Mouse (Mus musculus) urinary bladder, postnatal 25 days (tissue): Measurements from ENCODE around the gene Crim1.

ENCODE experiments used
- DNase-seq: peaks from one replicate; pipeline ENCODE4 v3.0.0; 2022; ENCODE audit warnings: low spot score

Gene Crim1

DNA sequence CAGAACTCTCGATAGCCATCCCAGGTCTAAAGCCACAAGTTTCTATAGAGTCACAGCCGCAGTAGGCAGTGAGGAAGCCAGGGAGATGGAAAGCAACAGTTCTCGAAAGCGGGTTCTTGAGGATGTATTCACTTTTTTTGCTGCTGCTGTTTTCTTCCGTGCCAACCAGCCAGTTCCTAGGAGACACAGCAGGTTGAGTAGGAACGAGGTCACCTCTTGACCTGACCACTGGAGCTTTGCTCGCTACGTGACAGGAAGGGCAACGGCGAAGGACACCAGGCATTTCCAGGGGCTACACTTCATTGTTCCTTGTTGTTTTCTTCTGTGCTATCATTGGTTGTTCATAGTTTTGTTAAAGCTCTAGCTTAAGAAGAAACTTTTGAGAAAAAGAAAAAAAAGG is 174.7 kb downstream of the Crim1 start:
- DNase-seq: no peak

DNA sequence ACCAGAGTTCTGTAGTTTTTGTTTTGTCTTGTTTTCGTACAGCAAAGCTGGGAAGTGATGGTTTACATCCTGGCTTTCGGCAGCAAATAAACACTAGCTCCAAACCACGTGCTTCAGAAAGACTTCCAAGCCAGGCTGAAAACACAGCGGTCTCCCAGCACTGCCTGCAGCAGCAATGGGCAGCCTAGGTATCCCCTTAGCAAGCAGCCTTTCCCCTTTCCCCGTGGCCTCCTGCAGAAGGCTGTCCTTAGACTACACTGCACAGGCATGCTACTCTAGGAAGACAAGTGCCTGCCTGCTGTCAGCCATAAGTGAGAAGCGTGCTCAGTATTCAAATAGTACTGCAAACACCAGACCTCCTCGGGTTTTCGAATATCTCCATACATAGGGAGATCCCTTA is 176.5 kb downstream of the Crim1 start:
- DNase-seq: no peak

DNA sequence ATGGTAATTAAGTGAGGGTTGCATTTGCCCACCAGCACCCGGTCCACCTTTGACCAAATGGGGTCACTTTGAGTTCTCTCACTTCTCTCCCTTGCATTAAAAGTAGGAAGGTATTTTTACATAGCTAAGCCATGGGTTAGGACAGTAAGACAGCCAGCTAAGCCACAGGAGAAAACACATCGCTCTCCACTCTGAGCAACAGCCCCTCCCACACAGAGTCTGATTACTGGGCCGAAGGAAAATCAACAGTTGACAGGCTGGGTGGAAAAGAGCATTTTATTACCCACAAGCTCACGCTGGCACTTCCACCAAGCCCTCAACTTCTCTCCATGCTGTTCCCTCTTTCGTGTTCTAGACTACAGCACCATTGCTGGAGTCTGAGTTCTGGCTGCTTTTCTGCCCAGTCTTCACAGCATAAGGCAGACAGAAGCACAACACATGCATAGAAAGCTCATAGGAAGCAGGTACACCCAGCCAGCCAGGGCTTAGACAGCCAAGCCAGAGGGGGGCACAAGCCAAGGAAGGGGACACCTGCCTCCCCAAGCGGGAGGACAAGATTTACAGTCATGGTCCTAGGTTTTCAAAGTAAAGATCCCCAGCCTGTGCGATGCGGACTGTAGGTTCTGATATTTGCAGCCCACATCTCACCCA is 179.2 kb downstream of the Crim1 start:
- no peak for DNase-seq

DNA sequence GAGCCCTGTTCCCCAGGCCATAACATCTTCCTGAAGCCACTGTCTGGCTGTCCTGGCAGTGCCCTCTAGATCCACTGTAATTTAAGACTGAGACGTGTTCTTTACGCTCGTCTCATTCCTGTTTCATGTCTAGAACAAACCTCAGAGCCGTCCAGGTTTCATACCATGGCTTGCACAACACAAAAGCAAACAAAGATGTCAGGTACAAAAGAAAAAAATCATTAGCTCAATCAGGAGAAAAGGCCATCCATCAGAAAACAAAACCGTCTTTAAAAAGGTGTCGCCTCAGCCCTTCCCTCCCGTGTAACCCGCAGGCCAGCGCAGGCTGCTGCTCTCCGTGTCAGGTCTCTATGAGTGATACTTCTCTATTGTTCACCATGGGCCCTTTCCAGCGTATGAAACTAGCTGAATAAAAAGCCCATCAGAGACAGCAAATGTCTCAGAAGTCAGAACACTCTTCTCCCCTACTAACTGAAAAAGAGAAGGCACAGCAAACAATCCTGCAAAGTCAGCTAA is 179.7 kb downstream of the Crim1 start:
- no peak for DNase-seq

DNA sequence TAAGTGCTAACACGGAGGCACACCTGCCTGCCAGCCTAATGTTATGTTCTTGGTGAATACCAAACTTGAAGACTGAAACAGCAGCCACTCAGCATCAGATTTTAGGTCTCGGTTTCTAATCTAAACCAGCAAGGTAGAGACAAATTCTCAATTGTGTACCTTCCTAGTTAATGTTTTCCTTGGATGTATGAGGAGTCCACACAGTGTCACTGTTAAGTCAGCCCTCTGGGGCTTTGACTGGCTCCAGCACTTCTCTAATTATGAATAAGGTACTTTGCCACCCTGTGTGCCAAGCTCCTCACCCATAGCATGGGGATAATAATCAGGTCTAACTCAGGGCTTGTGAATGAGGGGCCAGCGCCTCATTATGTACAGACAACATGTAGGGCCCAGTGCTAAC is 182.3 kb downstream of the Crim1 start:
- DNase-seq: no peak

DNA sequence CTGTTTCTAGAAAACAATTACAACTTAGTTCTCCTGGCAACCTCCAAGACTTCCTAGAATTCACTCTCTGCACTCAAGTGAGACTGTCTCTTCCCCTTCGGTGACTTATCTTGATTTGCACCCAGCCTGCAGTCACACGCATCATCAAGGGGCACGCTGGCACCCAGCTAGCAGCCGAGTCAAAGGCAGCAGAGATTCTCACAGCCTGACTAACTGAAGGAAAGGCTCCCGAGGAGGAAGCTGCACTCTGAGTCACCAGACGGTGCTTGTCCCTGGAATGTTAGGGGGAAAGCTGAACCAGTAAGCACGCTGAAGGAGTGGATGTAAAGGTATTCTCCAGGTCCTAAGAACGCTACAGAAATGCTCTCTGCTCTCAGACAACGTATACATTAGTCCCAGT is 187.6 kb downstream of the Crim1 start:
- DNase-seq: no peak

DNA sequence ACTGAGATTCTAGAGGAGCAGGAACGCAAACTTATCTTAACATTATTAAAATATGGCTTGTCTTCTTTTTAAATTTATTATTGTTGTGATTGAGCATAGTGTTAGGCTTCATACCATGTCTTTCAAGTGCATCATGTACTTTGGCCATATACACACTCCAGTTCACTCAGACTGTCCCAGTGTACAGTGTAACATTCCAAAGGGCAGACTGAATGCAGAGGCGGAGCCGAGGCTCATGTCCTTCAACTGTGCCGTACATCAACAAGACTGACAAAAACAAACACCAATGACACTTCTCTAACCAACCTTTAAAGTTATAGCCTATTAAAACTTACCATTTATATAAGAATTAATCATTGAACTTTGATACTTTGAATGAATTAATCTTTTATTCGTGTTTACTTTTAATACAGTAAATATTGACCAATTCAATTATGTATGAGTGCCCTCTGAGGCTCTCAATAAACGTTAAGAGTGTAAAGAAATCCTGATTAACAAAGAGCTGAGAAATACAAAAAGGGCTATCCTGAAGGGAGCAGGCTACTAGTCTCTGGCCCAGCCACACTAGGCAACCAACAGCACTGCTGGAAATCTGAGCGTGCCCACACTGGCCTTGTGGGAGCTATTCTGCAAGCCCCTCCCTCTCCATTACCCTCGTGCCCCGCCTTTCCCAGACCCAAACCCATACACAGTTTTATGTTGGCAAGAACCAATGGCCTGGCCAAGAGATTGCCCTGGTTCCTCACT is 188.2 kb downstream of the Crim1 start:
- no peak for DNase-seq

DNA sequence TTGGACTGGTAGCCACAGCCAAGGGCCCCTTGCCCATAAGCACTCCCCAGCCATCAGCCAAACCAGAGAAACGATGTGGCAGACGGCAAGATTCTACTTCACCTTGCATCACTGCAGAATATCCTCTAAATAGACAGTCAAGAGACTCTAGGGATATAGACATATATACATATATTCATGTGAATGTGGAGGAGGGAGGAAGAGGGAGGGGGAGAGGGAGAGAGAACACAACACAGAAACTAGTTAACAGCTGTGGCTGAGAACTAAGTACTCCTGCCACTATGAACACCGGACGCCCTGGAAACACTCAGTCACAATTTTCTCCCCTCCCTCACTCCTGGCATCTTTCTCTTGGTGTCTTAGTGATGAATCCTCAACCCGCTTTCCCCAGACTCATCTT is 189.5 kb downstream of the Crim1 start:
- no peak for DNase-seq

DNA sequence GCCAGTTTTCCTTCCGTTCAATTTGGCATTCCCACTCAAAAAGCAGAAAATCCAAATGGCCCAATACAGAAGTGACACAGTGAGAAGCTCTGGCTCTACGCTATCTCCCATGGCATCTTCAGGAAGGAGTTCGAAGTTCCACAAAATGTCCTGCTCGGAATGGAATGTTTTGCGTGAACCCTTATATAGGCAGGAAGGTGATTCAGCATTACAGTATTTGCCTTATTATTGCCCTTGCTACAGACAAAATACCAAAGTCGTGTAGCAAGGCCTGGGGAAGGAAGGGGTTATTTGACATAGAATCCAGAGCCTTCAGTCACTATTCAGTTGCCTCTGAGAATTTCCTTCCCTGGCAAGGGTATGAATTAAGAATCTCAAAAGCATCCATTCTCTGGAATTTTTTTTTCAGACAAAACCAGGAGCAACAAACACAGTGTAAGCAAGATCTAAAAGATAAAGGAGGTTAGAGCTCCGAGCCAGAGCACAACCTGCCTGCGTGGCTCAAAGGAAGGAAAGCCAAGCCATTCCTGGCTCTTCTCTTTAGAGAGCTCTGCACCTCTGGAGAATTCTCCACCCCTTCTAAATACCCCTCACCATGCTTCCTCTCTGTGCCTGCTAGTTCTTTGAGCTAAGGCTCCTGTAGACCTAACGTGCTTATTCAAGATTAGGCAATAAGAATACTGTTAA is 192.5 kb downstream of the Crim1 start:
- no peak for DNase-seq

DNA sequence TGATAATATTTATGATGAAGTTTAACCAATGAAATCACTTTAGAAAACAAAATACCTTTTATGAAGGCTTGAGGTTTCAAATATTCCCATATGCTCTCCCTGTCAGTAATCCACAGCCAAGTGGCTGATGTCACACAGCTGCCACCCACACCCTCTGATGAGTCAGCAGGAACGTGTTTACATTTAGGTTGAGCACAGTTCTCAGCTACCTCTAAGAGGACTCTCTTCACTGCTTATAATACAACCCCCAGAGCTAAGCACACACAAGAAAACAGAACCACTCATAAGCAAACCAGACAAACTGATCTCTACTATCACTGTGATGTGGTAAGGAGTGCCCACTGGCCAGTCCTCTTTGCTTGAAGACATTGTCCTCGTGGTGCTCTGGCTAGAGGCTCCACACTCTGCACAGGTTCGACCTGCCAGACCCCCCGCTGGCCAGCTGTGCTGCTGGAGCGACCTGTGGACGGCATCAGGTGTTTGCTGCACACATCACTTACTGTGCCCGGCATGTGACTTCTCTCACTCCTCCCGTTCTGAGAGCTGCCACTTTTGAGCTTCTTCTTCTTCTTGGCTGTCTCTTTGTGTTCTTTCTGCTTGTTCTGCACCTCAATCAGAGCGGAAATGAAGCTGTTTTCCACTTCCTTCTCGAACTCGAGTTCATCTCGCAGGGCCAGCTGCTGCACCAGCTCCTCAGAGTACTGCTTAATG is 200.2 kb downstream of the Crim1 start:
- DNase-seq: no peak

DNA sequence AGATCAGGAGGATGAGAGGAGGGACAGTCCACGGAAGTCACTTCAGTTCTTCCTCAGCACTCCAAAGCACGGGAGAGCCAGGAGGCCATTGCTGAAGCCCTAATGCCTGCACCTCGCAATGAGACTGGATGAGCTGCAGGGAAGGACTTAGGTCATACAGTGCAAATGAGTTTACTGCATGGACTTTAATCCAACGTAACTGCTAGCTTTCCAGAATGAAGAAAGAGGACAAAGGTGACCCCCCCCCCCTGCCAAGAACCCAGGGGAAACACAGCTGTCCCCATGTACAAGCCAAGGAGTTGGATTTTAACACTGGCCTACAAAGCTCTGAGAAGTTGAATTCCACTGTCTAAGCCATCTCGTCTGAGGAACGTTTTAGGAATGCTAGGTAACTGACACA is 201.3 kb downstream of the Crim1 start:
- DNase-seq: no peak

DNA sequence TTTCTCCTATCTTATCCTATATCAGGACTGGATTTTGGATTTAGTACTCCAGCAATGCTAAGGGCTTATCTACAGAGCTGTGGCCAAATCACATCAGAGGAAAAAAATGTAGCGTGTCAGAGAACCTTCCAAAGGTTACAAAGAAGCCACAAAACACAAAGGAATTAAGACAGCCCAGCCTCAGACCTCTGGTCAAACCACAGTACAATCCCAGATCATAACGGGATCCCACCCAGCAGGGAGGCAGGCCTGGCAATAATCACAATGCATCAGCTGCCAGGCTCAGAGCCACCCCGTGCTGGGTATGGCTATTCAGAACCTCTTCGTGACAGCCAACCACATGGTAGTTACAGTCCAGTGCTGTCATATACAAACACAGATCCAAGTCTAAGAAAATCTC is 201.7 kb downstream of the Crim1 start:
- no peak for DNase-seq

DNA sequence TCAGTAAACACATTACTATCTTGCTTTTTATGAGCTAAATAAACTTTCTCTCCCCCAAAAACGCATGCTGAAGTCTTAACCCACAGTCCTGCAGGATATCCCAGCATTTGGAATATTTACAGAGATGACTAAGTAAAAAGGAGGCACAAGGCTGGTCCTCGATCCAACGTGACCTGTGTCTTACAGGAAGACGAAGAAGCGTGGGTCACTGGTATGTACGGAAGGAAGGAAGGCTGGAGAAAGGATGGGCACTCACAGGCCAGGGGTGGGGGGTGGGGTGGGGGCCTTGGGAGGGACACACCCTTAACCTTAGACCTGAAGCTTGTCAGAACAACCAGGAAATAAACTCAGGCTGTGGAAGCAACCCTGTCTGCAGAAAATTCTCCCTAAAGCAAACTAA is 202.1 kb downstream of the Crim1 start:
- no peak for DNase-seq

DNA sequence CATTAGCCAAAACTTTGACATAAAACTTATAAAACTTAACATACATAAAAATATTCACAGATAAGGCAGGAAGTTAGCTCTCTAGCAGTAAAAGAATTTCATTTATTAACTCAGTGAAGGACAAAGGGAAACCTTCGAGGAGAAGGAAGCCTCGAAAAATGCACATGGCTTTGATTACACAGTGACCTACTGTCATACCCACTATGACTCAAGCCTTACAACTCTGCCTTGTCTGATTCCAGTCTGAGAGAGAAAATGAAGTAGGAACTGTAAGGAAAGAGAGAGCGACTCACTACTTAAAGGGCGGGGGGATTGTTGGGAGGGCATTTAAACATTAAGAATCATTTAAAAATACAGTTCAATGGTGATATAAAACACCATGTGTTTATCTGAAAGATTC is 203.2 kb downstream of the Crim1 start:
- no peak for DNase-seq

DNA sequence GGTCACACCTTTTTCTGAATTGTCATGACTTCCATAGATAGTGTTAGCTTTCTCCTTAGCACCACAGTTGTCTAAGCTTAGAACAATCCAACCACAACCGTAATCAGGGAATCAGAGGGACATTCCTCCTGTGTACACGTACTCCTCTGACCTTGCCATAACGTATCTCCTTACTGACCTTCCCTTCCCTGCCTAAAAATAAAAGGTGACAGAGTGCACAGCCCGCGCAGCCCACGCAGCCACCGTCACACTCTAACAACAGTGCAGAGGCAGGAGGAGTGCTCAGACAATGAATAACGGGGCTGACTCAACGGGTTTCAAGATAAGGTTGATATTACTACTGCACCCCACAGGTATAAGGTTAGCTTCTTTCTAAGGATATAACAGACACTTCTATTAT is 203.8 kb downstream of the Crim1 start:
- DNase-seq: no peak

DNA sequence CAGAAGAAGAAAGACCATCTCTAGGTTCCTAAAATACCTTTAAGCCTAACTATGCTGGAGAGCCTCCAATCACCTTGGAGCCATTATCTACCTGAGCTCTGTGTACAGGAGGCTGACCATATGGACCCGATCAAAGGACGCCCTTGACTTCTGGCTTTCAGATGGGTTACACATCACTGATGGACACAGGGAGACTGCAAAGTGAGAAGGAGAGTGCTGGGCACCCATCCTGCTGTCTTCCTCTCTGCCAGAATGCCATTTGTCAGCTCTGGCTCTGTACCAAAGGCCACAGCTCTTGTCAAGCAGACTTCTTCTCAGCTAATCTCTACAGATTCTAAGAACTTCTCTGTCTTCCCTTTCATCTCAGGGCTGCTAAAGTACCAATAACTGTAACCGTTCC is 205.3 kb downstream of the Crim1 start:
- DNase-seq: no peak

DNA sequence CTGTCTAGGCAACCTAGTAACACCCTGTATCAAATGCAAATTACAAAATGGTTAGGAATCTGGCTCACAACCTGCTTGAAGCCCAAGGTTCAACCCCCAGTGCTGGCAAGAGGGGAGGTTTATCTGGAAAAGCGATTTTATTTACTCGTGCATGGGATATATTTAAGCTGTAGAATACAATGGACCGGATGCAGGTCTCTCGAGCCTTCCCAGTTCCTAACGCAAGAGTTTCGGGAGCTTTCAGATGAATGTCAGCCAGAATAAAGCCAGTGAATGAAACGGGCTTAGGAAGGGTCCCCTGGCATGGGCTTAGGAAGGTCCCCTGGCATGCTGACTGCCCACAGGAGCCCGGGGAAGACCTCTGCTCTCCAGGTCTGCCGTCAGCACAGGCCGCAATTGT is 206.8 kb downstream of the Crim1 start:
- DNase-seq: no peak

DNA sequence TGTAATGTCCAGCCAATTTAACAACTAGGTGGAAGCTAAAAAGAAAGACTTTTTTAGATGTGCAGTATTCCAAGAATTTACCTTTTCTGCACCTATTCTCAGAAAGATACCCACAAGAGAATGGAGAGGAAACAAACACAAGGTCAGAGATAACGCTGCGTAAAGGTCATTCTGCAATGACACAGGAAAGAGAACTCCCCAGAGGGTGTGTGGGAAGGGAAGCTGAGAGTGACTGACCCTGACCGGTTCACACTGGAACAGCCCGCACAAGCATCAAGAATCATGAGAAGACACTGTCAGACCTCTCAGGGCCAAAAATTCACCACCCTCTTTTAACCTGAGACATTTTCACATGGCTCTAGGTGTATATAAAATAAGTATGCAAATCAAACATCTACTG is 207.5 kb downstream of the Crim1 start:
- DNase-seq: no peak

DNA sequence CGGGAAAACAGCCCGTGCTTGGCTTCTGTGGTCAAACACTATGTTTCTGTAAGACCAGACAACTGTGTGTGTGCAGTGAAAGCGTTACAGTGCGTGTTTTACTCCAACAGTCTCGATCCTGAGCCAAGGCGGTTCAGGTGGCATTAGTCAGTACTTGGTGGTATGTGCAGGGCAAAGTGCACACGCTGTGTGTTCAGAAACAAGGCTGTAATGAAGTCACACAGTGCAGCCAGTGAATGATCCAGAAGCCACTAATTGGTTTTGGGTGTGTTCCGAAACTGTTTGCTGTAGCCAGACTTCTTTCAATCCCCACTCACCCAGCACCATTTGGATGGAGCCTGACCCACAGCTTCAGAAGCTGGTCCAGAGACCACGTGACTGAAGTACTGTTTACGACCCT is 208.3 kb downstream of the Crim1 start:
- no peak for DNase-seq

DNA sequence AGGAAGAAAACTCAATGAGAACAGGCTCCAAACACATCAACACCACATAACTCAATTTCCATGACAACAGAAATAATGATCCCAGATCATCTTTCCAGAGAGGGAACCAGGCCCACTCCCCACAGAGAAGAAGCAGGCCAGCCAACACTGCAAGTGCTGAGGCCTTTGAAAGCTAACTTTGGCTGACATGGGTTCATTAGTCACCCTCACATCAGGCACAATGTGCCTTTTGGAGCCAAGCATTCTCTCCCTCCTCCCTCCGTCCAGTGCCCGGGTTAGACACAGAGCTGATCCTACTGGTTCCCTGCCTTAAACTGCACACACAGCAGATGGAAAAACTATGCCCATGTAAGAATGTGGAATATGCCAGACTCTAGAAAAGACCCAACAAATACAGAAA is 209.9 kb downstream of the Crim1 start:
- no peak for DNase-seq

DNA sequence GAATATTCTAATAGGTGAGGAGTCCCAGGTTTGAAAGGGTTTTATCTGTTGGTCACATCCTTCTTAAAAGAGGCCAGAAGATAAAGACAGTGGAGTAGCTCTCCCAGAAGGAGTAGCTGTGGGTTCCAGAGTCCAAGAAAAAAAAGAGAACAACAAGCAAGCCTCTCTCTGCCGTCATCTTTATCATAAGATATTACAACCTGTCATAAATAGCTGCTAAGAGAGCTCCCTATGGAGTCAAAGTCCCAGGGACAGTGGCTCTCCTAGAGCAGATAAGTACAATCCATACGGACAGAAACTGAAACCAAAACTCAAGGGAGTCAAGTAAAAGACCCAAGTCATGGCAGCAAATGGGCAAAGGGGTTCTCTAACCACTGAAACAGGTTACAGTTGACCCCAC is 215.2 kb downstream of the Crim1 start:
- DNase-seq: no peak

DNA sequence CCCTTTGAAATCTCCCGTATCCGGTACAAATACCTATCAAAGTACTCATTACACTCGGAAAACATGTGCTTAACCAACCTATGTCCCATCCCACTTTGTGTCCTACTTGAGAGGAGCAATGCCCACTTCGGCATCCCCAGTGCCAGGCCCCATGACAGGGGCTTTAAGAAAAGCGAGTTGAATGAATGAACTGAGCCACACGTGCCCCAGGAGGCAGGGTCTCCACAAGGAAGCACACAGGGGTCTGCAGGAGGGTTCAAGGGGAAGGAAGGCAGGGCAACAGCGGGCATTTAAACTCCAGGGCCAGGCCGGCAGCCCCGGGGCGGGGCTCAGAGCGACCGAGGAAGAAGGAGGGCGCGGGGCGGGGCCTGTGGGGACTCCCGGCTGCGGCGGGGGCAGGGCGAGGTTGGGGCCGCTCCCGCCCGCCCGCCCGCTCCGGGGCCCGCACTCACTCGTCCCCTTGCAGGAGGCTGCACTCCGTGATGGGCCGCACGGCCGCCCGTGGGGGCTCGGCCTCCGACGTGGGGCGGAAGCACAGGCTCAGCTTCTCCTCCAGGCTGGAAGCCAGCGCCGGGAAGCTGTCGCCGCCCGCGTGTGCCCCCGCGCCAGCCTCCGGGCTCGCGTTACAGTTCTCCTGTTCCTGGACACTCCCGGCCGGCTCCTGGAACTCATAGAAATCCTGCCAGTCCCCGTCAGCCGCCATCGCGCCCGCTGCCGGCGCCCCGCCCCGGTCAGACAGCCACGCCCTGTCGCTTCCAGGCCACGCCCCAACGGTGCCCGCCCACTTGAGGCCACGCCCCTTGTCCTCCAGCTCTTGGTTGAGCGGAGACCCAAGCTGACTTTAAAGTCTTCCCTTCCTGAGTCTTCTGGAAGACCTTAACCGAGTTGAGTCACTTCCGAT is 217.6 kb downstream of the Crim1 start, which contains the start of gene Fez2:
Gene Fez2, minus strand, starts transcription at position 772 of the 901 bp plus-strand sequence.
- DNase-seq: peak; percentile 97
